In the genomic region with DNA sequence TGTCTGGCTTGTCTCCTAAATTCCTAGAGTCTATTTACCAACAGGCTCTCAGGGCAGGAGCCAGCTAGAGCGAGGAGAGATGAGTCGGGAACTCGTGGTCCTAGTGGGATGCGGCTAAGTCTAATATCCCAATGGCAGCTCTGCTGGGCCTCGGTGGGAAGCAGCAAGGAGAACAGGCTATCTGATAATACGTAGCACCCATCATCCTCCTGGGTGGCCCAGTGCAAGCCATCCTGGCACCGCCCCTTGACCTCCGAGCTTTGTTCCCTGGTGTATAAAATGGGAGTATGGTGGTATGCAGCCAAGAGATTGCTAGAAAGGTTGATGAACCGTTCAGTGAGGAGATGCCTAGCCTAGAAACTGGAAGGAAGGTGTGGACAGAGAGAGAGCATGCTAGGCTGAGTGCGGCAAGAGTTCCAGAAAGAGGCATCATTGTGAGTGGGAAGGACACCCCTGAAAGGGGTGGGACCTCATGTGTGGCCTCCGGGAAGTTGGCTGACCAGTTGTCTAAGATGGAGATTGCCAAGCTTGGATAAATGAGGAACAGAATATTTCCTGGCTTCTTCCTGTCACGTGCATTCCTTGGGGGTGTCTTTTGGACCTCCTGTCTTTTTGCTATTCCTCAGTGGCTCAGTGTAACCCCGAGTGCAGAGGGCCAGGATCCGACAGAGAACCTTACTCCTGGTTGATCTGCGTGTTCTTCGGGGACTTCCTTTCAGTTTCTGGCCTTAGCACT, we compare ENCODE assay signal across 26 mouse cellular contexts. TPM values are rescaled to one million over a fixed set of nuclear protein-coding genes. Genes with fewer than 3 reads are reported as not detected.
DNase-seq lines count a peak whose midpoint lies in the region; ATAC-seq and TF ChIP-seq lines count a peak whose summit lies in the region.
"Had no signal": no experiment of that assay in that cellular context is flagged by ENCODE, and none has a peak within 500 bp of the region (broad histone marks: within the 10 kb centered on the region; RNA-seq: fewer than 3 reads in every experiment).

No protein-coding gene starts in this region.

- no peaks in the 10 kb centered on the region for H3K27me3 ChIP-seq in E14TG2a.4 (ENCODE audit: insufficient read depth, low read length)
- H3K27me3 ChIP-seq: embryonic facial prominence, embryonic 13.5 days; forebrain, embryonic 12.5 days; lung, embryonic 15.5 days; neural tube, embryonic 13.5 days; Patski had no signal

- H3K36me3 ChIP-seq in E14TG2a.4 (ENCODE audit: insufficient read depth, low read length), result peaks cover 17% of the 10 kb centered on the region
- H3K36me3 ChIP-seq: embryonic facial prominence, embryonic 13.5 days; forebrain, embryonic 12.5 days; lung, embryonic 15.5 days; midbrain, embryonic 10.5 days; neural tube, embryonic 13.5 days had no signal

- 0 out of 2 replicates have a peak, but pooled peaks have one; percentile 4 for ATAC-seq in granulocyte monocyte progenitor cell, adult 5-6 weeks (replicated peaks; ENCODE audit: poor library complexity, severe bottlenecking)
- ATAC-seq: CD4-positive, CD25-positive, alpha-beta regulatory T cell, adult 4 months; inflammation-experienced regulatory T-cells, adult 6 months; midbrain, embryonic 16.5 days; Patski had no signal

- intact Hi-C loops in heart, postnatal 14 days (cut with DNase I), result no loop called here

- peak; percentile 97 for DNase-seq in heart, adult 11 months
- no peak for DNase-seq in heart, postnatal 14 days
- peak; percentile 48 for DNase-seq in kidney, adult 9 months
- DNase-seq in kidney, postnatal 36 days, result no peak
- no peak for DNase-seq in right cerebral cortex, postnatal 10 days (ENCODE audit: low spot score in 2 of 2)
- DNase-seq: adrenal gland, postnatal 36 days; cerebellum, adult 11-12 months; cerebellum, postnatal 14 days; kidney, postnatal 25 days; retina, postnatal 1 day; thymus, adult 2 months had no signal

- no peak for TF ChIP-seq CTCF in E14TG2a.4 (conservative IDR thresholded peaks at IDR 0.05; ENCODE audit: low read length)

- peak overlapping the region; percentile 32; the same call in 1 of the 2 replicates for H3K4me3 ChIP-seq in E14TG2a.4 (replicated peaks; ENCODE audit: low read length)
- H3K4me3 ChIP-seq: embryonic facial prominence, embryonic 13.5 days; erythroblast, embryonic 14.5 days; forebrain, embryonic 12.5 days; left cerebral cortex, adult 2 months; lung, embryonic 15.5 days; midbrain, embryonic 10.5 days; myocyte; neural tube, embryonic 13.5 days had no signal

- no peaks in the 10 kb centered on the region for H3K9me3 ChIP-seq in E14TG2a.4 (ENCODE audit: low read length)
- H3K9me3 ChIP-seq: embryonic facial prominence, embryonic 13.5 days; forebrain, embryonic 12.5 days; lung, embryonic 15.5 days; midbrain, embryonic 10.5 days; neural tube, embryonic 13.5 days had no signal

- peaks cover 100% of the 10 kb centered on the region for H3K4me1 ChIP-seq in E14TG2a.4 (replicated peaks; ENCODE audit: low read depth, low read length)
- H3K4me1 ChIP-seq: forebrain, embryonic 12.5 days; neural tube, embryonic 13.5 days had no signal

RNA-seq across cellular contexts. Expression of a gene that starts 11.9 kb away (rescaled TPM):
- 10 to 100 TPM; 69.9 to 78.1 TPM for total RNA-seq in heart, postnatal 14 days (2021)
- 39.6 and 41.1 TPM in 2 replicates for total RNA-seq in granulocyte monocyte progenitor cell, adult 5-6 weeks (2014; fragmentation: Nextera tagmentation)
- 7.2 and 9.7 TPM in 2 replicates for total RNA-seq in granulocyte monocyte progenitor cell, adult 5-6 weeks (2017)

RNA-seq across cellular contexts. Expression of a gene that starts 49.0 kb away (rescaled TPM):
- total RNA-seq in heart, postnatal 14 days (2021), result 1 to 10 TPM; 2.6 to 2.9 TPM
- total RNA-seq in granulocyte monocyte progenitor cell, adult 5-6 weeks (2014; fragmentation: Nextera tagmentation), result not detected in 2 replicates
- total RNA-seq in granulocyte monocyte progenitor cell, adult 5-6 weeks (2017), result not detected in 2 replicates
- total RNA-seq: left cerebral cortex, adult 2 months; left cerebral cortex, postnatal 36 days had no signal

Comparison
In these comparisons a context has a peak if more than half of its experiments do, and no peak if none do; other contexts are left out.
1. DNase-seq: peak in heart, adult 11 months (single experiment) and kidney, adult 9 months (single experiment); none in heart, postnatal 14 days (0 of 2), kidney, postnatal 36 days (0 of 2) and right cerebral cortex, postnatal 10 days (0 of 2).